Mouse (Mus musculus): ENCODE data around the gene Golph3l. TPM values are rescaled to one million over a fixed set of nuclear protein-coding genes. Genes with fewer than 3 reads are reported as not detected.

Gene Golph3l
- polyA plus RNA-seq, 1 experiment from 2014 or later = 29.4 TPM

DNA sequence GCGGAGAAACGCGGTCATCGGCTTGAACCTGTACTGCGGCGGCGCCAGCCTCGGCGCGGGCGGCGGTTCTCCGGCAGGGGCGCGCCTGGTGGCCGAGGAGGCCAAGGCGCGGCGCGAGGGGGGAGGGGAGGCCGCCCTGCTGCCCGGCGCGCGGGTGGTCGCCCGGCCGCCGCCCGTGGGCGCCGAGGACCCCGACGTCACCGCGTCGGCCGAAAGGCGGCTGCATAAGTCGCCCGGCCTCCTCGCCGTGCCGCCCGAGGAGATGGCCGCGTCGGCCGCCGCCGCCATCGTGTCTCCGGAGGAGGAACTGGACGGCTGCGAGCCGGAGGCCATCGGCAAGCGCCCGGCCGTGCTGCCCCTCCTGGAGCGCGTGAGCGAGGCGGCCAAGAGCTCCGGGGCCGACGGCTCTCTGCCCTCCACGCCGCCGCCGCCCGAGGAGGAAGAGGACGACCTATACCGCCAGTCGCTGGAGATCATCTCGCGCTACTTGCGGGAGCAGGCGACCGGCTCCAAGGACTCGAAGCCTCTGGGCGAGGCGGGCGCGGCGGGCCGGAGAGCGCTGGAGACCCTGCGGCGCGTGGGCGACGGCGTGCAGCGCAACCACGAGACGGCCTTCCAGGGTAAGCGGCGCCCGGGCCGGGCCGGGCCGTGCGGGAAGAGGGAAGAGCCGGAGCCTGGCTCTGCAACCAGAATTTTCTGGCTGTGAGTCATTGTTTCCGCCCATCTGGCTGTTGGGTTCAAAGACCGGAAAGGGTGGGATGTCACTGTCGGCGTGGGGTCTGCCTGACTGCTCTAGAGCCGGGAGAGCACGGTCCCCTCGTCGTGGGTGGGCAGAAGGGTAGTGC, 70.4 kb downstream of the Golph3l start:
- peak overlapping the region; percentile 99 for H3K9ac ChIP-seq
- ATAC-seq (ENCODE audit: insufficient number of reproducible peaks, low FRiP score, low TSS enrichment, low read depth) = peak; percentile 74
- H3K4me3 ChIP-seq = peak overlapping the region; percentile 95
- H3K27me3 ChIP-seq = no peaks in the 10 kb centered on the region
- peak overlapping the region; percentile 62 for H3K4me2 ChIP-seq
- peak overlapping the region; percentile 99 for H3K27ac ChIP-seq
- no peaks in the 10 kb centered on the region for H3K9me3 ChIP-seq
- peaks cover 27% of the 10 kb centered on the region for H3K36me3 ChIP-seq
- under 1% methylated on average over 98 of the region's 113 CpGs for WGBS
- peaks cover 38% of the 10 kb centered on the region for H3K4me1 ChIP-seq

DNA sequence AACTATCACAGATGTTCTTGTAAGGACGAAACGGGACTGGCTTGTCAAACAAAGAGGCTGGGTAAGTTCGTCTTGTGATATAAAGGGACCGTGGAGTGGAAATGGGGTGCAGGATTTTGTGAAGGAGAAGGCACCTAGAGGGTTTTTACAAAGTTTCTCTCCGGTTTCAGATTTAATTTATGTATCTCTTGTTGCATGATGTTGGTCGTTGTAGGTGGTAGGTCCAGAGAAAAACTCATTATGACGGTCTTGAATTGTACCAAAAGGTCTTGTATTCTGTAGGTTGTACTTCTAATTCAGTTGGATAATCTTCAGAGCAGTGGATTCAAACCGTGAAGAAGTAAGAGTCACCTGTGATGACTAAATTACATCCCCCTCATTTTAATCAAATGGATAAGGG, 71.2 kb downstream of the Golph3l start:
- Histone ChIP-seq H3K27ac (peak overlapping the region; percentile 99), H3K27me3 (no peaks in the 10 kb centered on the region), H3K9ac (peak overlapping the region; percentile 99), H3K4me2 (peak overlapping the region; percentile 62), H3K4me3 (peak overlapping the region; percentile 95), H3K9me3 (no peaks in the 10 kb centered on the region), H3K4me1 (peaks cover 40% of the 10 kb centered on the region), H3K36me3 (peaks cover 35% of the 10 kb centered on the region)
- WGBS = 1% methylated on average over 8 of the region's 8 CpGs
- no peak for ATAC-seq (ENCODE audit: insufficient number of reproducible peaks, low FRiP score, low TSS enrichment, low read depth)

DNA sequence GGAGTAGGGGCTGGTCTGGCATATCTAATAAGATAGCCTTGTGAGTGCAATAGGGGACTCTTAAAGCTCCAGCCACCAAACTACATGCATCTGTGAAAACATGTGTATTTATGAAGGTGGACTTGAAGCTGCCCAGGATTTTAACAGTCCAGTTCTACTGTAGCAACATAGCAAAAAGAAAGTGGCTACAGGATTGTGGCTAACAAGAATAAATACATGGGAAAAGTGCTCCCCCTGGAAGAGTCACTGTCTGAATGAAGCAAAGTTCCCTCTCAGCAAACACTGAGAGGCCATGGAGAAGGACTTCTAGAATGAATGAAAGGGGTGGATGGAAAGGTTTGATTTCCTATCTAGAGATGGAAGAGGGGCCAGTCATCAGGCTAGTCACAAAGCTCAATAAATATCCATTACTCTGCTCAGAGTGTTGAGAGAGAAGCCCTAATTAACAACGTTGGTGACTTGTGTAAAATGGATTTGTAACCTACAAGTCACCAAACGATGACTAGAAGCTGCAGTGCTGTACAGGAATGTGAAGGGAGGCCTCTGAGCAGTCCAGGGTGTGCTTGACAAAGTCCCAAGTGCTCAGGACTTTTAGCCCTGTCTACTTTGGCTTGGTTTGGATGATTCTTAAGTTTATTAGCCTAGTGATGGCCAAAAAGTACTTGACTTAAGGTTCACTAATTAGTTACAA, 72.2 kb downstream of the Golph3l start:
- Histone ChIP-seq H3K9ac (peak overlapping the region; percentile 99; the same call in 1 of the 2 replicates), H3K4me3 (peak overlapping the region; percentile 95), H3K27me3 (no peaks in the 10 kb centered on the region), H3K4me2 (peak overlapping the region; percentile 62), H3K4me1 (peaks cover 41% of the 10 kb centered on the region), H3K9me3 (no peaks in the 10 kb centered on the region), H3K27ac (peak overlapping the region; percentile 1; the same call in 1 of the 2 replicates), H3K36me3 (peaks cover 42% of the 10 kb centered on the region)
- WGBS = 22% methylated on average over 2 of the region's 2 CpGs
- no peak for ATAC-seq (ENCODE audit: insufficient number of reproducible peaks, low FRiP score, low TSS enrichment, low read depth)

DNA sequence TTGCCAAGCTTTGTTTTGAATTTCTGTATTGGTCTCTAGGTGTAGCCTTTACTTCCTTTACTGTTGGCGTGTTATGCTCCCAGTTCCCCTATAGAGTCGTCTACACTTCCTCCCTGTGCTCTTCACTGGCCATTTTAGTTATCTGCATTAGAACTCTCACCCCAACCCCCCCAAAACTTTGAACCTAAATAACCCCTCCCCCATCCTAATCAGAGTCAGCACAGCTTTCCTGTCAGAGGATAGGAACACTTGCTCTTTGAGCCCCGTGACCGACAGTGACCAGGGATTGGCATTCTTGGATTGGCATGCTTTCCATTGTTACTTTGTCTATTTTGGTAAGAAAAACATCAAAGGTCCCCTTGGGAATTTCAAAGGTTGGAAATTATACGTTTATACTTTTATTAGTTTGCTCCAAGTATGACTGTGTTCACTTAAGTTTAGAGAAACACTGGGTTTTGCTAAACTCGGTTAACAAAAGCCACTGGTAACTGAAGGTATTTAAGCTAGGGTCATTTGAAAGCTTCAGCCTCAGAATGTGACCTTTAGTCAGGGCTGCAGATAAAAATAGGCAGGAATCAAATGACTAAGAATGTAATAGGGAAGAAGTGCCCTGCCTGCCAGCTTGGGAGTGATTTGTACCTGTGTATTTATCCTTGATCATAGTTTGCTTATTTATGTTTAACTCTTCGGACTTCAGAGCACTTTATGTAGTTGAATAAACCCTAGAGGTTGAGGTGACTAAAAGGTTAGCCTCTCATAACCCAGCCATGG, 73.4 kb downstream of the Golph3l start:
- Histone ChIP-seq H3K27ac (no peak overlapping the region), H3K9ac (no peak overlapping the region), H3K9me3 (no peaks in the 10 kb centered on the region), H3K27me3 (no peaks in the 10 kb centered on the region), H3K4me2 (peak overlapping the region; percentile 62; the same call in 1 of the 2 replicates), H3K36me3 (peaks cover 42% of the 10 kb centered on the region), H3K4me3 (0 out of 2 replicates have a peak overlapping the region, but pooled peaks have one; percentile 1), H3K4me1 (peaks cover 52% of the 10 kb centered on the region)
- no peak for ATAC-seq (ENCODE audit: insufficient number of reproducible peaks, low FRiP score, low TSS enrichment, low read depth)
- whole genome bisulfite sequencing = 50% methylated on average over 7 of the region's 7 CpGs

DNA sequence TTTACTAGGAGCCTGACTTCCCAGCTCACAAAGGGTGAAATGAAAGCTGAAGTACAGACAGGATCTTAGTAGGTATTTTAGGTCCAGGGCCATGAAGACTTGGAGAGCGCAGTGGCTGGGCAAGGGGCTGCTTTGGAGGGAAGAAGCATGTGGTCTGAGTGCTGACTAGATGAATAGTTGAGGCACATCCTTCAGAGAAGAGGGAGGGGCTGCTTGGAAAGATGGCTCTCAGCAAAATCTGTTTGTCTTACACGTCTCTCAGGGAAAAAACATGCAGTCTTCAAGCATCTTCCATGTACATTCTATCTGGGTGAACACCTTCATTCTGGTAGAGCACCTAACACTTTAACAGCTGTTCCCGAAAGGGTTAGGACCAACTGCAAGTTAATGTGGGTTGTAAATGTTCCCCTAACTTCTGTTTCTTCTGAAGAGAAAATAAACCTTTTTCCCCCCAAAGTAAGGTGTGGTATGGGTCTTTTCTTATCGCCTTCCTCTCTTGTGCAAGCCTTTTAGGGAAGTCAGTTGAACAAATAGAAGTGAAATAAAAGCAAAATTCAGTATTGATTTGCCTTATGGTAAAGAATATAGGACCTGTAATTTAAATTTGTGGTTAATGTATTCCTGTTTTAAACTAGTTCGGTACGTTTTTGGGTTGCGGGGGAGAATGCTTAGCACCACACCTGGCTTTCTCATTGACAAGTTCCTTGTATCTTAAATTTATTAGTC, 74.2 kb downstream of the Golph3l start:
- Histone ChIP-seq H3K36me3 (peaks cover 42% of the 10 kb centered on the region), H3K27ac (no peak overlapping the region), H3K4me2 (no peak overlapping the region; the same call in 1 of the 2 replicates), H3K9me3 (no peaks in the 10 kb centered on the region), H3K4me3 (no peak overlapping the region), H3K4me1 (peaks cover 55% of the 10 kb centered on the region), H3K27me3 (no peaks in the 10 kb centered on the region), H3K9ac (no peak overlapping the region)
- ATAC-seq (ENCODE audit: insufficient number of reproducible peaks, low FRiP score, low TSS enrichment, low read depth) = no peak
- WGBS = 70% methylated on average over 7 of the region's 7 CpGs

DNA sequence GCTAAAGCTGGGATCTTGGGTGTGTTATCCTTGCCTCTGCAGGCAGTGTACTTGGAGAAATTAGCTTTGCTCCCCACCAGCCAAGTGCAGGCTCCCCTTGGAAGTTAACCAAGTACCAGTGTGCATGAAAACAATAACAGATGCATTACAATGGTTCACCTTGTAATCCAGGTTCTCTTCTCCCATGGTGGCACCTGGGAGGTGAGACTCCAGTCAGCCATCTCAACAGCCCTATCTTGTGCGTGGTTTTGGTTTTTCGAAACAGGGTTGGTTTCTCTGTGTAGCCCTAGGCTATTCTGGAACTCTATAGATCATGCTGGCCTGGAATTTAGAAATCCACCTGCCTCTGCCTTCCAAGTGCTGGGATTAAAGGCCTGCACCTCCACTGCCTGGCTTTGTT, 74.8 kb downstream of the Golph3l start:
- WGBS = 67% methylated on average over 2 of the region's 2 CpGs

DNA sequence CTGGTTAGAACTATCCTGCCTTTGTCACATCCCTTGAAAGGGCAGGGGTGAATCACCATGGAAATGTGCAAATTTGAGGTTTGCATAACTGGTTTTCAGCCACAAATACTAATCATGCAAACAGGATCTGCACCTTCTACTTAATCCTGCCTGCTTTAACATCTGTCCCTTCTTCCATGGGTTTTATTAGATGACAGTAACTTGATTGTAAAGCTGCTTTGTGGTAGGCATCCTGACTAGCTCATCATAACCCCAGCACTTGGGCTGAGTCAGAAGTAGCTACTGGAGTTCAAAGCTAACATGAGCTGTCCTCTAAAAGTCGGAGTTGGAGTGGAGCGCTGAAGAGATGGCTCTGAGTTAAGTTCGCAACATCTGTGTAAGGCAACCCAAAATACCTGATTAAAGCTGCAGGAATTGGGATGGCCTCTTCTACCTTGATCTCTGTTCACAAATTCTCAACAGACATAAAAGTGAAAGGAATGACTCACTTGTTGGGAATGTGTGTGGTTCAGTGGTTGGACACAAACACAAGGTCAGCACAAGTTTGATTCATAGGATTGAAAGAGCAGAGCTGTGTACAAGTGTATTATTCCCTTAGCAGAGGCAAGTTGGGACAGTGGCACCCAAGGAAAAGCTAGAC, 75.4 kb downstream of the Golph3l start:
- no peak overlapping the region for H3K4me3 ChIP-seq
- H3K27ac ChIP-seq = no peak overlapping the region
- H3K27me3 ChIP-seq = no peaks in the 10 kb centered on the region
- H3K9ac ChIP-seq = no peak overlapping the region
- 87% methylated on average over 3 of the region's 3 CpGs for WGBS
- peaks cover 42% of the 10 kb centered on the region for H3K36me3 ChIP-seq
- H3K4me1 ChIP-seq = peaks cover 59% of the 10 kb centered on the region
- no peak for ATAC-seq (ENCODE audit: insufficient number of reproducible peaks, low FRiP score, low TSS enrichment, low read depth)
- H3K9me3 ChIP-seq = no peaks in the 10 kb centered on the region
- H3K4me2 ChIP-seq = no peak overlapping the region

More for the DNA sequence above, 74.8 kb downstream of the Golph3l start:
- Histone ChIP-seq H3K4me2 (no peak overlapping the region), H3K4me1 (peaks cover 57% of the 10 kb centered on the region), H3K27me3 (no peaks in the 10 kb centered on the region), H3K9me3 (no peaks in the 10 kb centered on the region), H3K27ac (no peak overlapping the region), H3K9ac (no peak overlapping the region), H3K4me3 (no peak overlapping the region), H3K36me3 (peaks cover 42% of the 10 kb centered on the region)
- no peak for ATAC-seq (ENCODE audit: insufficient number of reproducible peaks, low FRiP score, low TSS enrichment, low read depth)

- no peak for ATAC-seq (ENCODE audit: insufficient number of reproducible peaks, low FRiP score, low TSS enrichment, low read depth)
- Histone ChIP-seq H3K9ac (no peak overlapping the region), H3K27me3 (no peaks in the 10 kb centered on the region), H3K9me3 (no peaks in the 10 kb centered on the region), H3K36me3 (peaks cover 47% of the 10 kb centered on the region), H3K4me2 (no peak overlapping the region), H3K4me3 (no peak overlapping the region), H3K27ac (no peak overlapping the region), H3K4me1 (peaks cover 59% of the 10 kb centered on the region)
- WGBS = 80% methylated on average over 4 of the region's 4 CpGs
Measured at GRCm38 (mm10) chr3:95664940-95665352, 76.2 kb downstream of the Golph3l start.

GRCm38 (mm10) chr3:95666124-95666844, 77.5 kb downstream of the Golph3l start:
- ATAC-seq (ENCODE audit: insufficient number of reproducible peaks, low FRiP score, low TSS enrichment, low read depth) = no peak
- peaks cover 45% of the 10 kb centered on the region for H3K36me3 ChIP-seq
- no peaks in the 10 kb centered on the region for H3K27me3 ChIP-seq
- no peaks in the 10 kb centered on the region for H3K9me3 ChIP-seq
- 0 out of 2 replicates have a peak overlapping the region, but pooled peaks have one; percentile 86 for H3K27ac ChIP-seq
- WGBS = 36% methylated on average over 6 of the region's 6 CpGs
- H3K9ac ChIP-seq = no peak overlapping the region
- H3K4me2 ChIP-seq = no peak overlapping the region
- no peak overlapping the region for H3K4me3 ChIP-seq
- H3K4me1 ChIP-seq = peaks cover 51% of the 10 kb centered on the region

GRCm38 (mm10) chr3:95667521-95667920, 78.8 kb downstream of the Golph3l start:
- peak overlapping the region; percentile 86 for H3K27ac ChIP-seq
- no peaks in the 10 kb centered on the region for H3K27me3 ChIP-seq
- 0 out of 2 replicates have a peak overlapping the region, but pooled peaks have one; percentile 1 for H3K4me2 ChIP-seq
- 49% methylated on average over 4 of the region's 4 CpGs for WGBS
- no peak overlapping the region for H3K4me3 ChIP-seq
- H3K9ac ChIP-seq = no peak overlapping the region
- H3K36me3 ChIP-seq = peaks cover 39% of the 10 kb centered on the region
- H3K9me3 ChIP-seq = no peaks in the 10 kb centered on the region
- peaks cover 46% of the 10 kb centered on the region for H3K4me1 ChIP-seq
- no peak for ATAC-seq (ENCODE audit: insufficient number of reproducible peaks, low FRiP score, low TSS enrichment, low read depth)
